Mouse (Mus musculus): ENCODE results near the gene Olfr1424. TPM values are rescaled to one million over a fixed set of nuclear protein-coding genes. Genes with fewer than 3 reads are reported as not detected.

Gene Olfr1424
- polyA plus RNA-seq, 1 experiment from 2014 or later: not detected

DNA sequence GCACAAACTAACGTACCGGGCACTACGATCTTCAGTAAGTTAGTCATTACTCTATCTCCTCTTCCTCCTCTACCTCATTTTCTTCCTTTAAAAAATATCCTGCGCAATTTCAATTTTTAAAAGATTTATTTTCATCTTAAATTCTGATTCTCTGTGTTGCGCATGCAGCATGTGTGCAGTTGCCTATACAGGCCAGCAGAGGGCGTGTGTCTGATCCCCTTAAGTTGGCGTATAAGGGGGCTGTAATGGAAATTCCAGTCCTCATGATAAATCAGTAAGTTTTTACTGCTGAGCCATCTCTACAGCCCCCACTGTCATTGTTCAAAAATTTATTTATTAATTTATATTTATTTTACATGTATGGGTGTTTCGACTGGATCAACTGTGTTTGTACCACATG is 46.8 kb downstream of the Olfr1424 start:
- Histone ChIP-seq H3K27me3 (replicated peaks; ENCODE audit: control insufficient read depth, insufficient read depth, low read length) (no peaks in the 10 kb centered on the region), H3K4me3 (ENCODE audit: low read depth, low read length) (no peak overlapping the region), H3K27ac (ENCODE audit: low read depth, low read length) (no peak overlapping the region), H3K4me2 (replicated peaks; ENCODE audit: low read depth) (no peak overlapping the region), H3K4me1 (replicated peaks; ENCODE audit: control insufficient read depth, insufficient read depth, low read length) (no peaks in the 10 kb centered on the region), H3K9me3 (ENCODE audit: control insufficient read depth) (no peaks in the 10 kb centered on the region), H3K36me3 (ENCODE audit: control insufficient read depth, insufficient read depth) (no peaks in the 10 kb centered on the region), H3K9ac (ENCODE audit: low read depth, low read length) (no peak overlapping the region)
- WGBS: 72% methylated on average over 8 of the region's 8 CpGs
- peak; percentile 59 for TF ChIP-seq CTCF (IDR thresholded peaks at IDR 0.05; ENCODE audit: low read depth)
- ATAC-seq: no peak

DNA sequence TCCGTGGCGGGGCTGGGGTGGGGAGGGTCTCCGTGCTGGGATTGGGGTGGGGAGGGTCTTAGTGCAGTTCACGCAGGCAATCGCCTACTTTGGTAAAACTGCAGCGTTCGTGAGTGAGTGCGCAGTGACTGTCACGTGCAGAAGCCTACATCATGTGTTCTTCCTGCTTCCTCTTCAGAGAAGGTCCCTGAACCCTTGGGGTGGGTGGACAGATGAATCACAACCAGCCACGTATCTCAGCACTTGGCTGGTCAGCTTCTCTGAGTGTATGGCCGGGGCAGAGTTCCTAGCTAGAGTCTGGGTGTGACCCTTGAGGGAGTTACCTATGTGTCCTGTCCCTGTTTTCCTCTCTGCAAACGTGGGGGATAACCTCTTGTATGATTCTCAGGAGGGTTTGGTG is 49.3 kb downstream of the Olfr1424 start:
- 2% methylated on average over 12 of the region's 12 CpGs for WGBS
- TF ChIP-seq CTCF (IDR thresholded peaks at IDR 0.05; ENCODE audit: low read depth): no peak
- Histone ChIP-seq H3K36me3 (ENCODE audit: control insufficient read depth, insufficient read depth) (no peaks in the 10 kb centered on the region), H3K9ac (ENCODE audit: low read depth, low read length) (peak overlapping the region; percentile 58; the same call in 1 of the 2 replicates), H3K4me2 (replicated peaks; ENCODE audit: low read depth) (peak overlapping the region; percentile 82), H3K9me3 (ENCODE audit: control insufficient read depth) (no peaks in the 10 kb centered on the region), H3K4me3 (ENCODE audit: low read depth, low read length) (peak overlapping the region; percentile 56), H3K27me3 (replicated peaks; ENCODE audit: control insufficient read depth, insufficient read depth, low read length) (no peaks in the 10 kb centered on the region), H3K4me1 (replicated peaks; ENCODE audit: control insufficient read depth, insufficient read depth, low read length) (no peaks in the 10 kb centered on the region), H3K27ac (ENCODE audit: low read depth, low read length) (peak overlapping the region; percentile 93)
- ATAC-seq: peak; percentile 17; the same call in 1 of the 2 replicates

DNA sequence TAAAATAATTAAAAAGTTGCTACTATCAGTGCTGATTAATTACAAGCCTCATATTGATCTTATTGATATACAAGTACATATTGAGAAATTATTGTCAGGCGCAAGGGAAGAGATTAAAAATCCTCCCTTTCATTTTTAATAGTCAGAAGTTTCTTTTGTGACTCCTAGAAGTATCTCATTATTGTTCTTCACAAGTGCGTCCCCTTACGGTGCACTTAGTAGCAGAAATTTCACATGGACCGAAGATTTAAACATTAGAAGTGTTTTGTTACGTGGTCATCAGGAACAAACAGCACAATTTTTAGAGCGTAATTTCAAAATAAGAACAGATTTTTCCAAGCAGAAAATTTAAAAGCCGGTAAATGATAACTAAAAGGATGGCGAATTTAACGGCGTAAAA is 49.9 kb downstream of the Olfr1424 start:
- H3K4me3 ChIP-seq (ENCODE audit: low read depth, low read length): peak overlapping the region; percentile 56

DNA sequence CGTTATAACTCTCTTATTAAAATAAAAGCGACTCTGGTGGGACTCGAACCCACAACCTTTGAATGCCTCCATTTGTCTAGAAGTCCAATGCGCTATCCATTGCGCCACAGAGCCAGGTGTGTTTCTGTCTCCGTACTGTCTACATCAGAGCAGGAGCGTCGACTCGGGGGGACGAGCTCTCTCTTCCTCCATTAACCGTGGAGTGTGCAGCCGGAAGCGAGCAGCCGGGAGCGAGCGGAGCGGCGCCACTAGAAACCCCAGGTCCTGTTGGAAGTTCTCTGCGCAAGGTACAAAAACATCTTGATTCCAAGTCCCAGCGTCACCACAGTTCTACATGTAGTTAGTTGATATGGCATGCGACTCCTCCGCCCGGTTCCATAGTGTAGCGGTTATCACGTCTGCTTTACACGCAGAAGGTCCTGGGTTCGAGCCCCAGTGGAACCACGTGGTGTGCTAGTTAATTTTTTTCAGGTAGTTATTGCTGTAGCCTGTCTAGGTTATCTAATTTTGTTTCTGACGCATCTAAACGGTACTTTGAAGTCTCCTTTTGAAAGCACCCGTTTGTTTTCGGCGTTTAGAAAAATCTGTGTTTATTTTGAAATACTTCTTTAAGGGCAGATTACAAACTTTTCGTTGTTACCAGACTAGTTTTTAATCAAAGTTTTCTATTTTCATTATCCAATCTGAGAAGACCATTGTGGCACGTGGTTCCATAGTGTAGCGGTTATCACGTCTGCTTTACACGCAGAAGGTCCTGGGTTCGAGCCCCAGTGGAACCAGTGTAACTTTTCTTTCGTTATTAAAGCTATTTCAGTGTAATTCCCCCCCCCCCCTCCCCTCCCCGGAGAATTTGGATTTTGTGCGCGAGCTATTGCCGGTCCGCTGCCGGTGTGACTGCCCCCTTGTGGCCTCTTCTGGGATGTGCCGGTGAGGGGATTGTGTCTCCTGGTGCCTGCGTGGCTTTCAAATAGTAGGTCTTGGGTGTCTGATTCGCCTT is 50.6 kb downstream of the Olfr1424 start:
- H3K27ac ChIP-seq (ENCODE audit: low read depth, low read length): peak overlapping the region; percentile 93
- WGBS: under 1% methylated on average over 49 of the region's 49 CpGs
- peak overlapping the region; percentile 82 for H3K4me2 ChIP-seq (replicated peaks; ENCODE audit: low read depth)
- H3K4me1 ChIP-seq (replicated peaks; ENCODE audit: control insufficient read depth, insufficient read depth, low read length): no peaks in the 10 kb centered on the region
- TF ChIP-seq CTCF (IDR thresholded peaks at IDR 0.05; ENCODE audit: low read depth): peak; percentile 81
- H3K27me3 ChIP-seq (replicated peaks; ENCODE audit: control insufficient read depth, insufficient read depth, low read length): no peaks in the 10 kb centered on the region
- peak; percentile 72 for ATAC-seq
- H3K9ac ChIP-seq (ENCODE audit: low read depth, low read length): peak overlapping the region; percentile 58
- H3K4me3 ChIP-seq (ENCODE audit: low read depth, low read length): peak overlapping the region; percentile 56
- no peaks in the 10 kb centered on the region for H3K36me3 ChIP-seq (ENCODE audit: control insufficient read depth, insufficient read depth)
- no peaks in the 10 kb centered on the region for H3K9me3 ChIP-seq (ENCODE audit: control insufficient read depth)

More for the DNA sequence above, 49.9 kb downstream of the Olfr1424 start:
- Histone ChIP-seq H3K4me1 (replicated peaks; ENCODE audit: control insufficient read depth, insufficient read depth, low read length) (no peaks in the 10 kb centered on the region), H3K4me2 (replicated peaks; ENCODE audit: low read depth) (peak overlapping the region; percentile 82), H3K36me3 (ENCODE audit: control insufficient read depth, insufficient read depth) (no peaks in the 10 kb centered on the region), H3K27me3 (replicated peaks; ENCODE audit: control insufficient read depth, insufficient read depth, low read length) (no peaks in the 10 kb centered on the region), H3K27ac (ENCODE audit: low read depth, low read length) (peak overlapping the region; percentile 93), H3K9ac (ENCODE audit: low read depth, low read length) (peak overlapping the region; percentile 58), H3K9me3 (ENCODE audit: control insufficient read depth) (no peaks in the 10 kb centered on the region)
- TF ChIP-seq CTCF (IDR thresholded peaks at IDR 0.05; ENCODE audit: low read depth): no peak
- under 1% methylated on average over 10 of the region's 10 CpGs for WGBS
- no peak for ATAC-seq

DNA sequence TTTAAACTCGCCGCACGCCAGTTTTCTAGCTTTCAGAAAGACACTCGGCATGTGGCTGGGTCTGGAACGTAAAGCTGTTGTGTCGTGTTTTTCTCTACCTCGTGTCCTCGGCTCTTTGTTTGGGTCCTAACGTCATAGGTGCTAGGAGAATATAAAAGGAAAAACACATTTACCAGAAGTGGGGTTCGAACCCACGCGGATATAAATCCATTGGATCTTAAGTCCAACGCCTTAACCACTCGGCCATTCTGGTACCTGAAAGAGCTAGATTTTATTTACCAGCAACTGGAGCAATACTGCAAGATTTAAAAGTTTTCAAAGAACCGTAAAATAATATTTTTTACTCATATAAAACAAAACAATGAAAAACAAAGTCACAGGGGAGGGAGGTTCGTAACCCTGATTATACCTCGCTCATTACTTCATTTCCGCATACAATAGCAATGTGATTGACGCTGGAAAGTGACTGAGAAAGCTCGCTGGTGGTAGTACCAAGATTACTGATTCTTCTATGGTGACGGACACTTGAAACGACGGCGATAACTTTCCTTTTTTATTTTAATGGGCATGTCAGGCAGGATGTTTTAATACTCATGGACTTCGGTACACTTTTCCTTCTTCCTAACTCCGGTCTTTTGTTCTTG is 51.4 kb downstream of the Olfr1424 start:
- under 1% methylated on average over 26 of the region's 26 CpGs for WGBS
- Histone ChIP-seq H3K27ac (ENCODE audit: low read depth, low read length) (peak overlapping the region; percentile 93), H3K9ac (ENCODE audit: low read depth, low read length) (peak overlapping the region; percentile 67), H3K4me1 (replicated peaks; ENCODE audit: control insufficient read depth, insufficient read depth, low read length) (no peaks in the 10 kb centered on the region), H3K4me2 (replicated peaks; ENCODE audit: low read depth) (peak overlapping the region; percentile 82), H3K36me3 (ENCODE audit: control insufficient read depth, insufficient read depth) (no peaks in the 10 kb centered on the region), H3K9me3 (ENCODE audit: control insufficient read depth) (no peaks in the 10 kb centered on the region), H3K4me3 (ENCODE audit: low read depth, low read length) (peak overlapping the region; percentile 56), H3K27me3 (replicated peaks; ENCODE audit: control insufficient read depth, insufficient read depth, low read length) (no peaks in the 10 kb centered on the region)
- TF ChIP-seq CTCF (IDR thresholded peaks at IDR 0.05; ENCODE audit: low read depth): no peak
- ATAC-seq: peak; percentile 40

DNA sequence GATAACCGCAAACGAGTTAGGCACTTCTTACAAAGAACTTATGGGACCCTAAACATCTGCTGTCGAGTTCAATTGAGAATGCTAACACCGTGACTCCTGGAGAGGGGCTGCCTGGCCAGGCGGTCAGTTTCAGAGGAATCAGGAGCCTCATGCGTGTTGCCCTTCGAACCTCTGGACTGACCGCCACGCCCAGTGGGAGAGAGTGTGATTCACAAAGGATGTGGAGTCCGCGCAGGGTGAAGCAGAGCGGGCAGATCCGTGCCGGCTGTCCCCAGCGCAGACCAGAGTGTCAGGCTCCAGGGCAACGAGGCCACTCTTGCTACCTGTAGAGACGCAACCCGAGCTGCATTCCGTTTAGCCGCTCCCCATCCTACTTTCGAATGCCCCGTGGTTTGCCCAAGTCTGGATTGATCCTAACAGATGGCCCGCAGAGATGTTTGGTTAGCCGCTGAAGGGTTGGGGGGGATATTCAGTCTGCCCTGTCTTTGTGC is 52.2 kb downstream of the Olfr1424 start:
- ATAC-seq: peak; percentile 58
- WGBS: under 1% methylated on average over 24 of the region's 24 CpGs
- Histone ChIP-seq H3K27ac (ENCODE audit: low read depth, low read length) (peak overlapping the region; percentile 93), H3K36me3 (ENCODE audit: control insufficient read depth, insufficient read depth) (no peaks in the 10 kb centered on the region), H3K4me1 (replicated peaks; ENCODE audit: control insufficient read depth, insufficient read depth, low read length) (no peaks in the 10 kb centered on the region), H3K4me2 (replicated peaks; ENCODE audit: low read depth) (peak overlapping the region; percentile 82), H3K4me3 (ENCODE audit: low read depth, low read length) (peak overlapping the region; percentile 56), H3K9ac (ENCODE audit: low read depth, low read length) (peak overlapping the region; percentile 67), H3K9me3 (ENCODE audit: control insufficient read depth) (no peaks in the 10 kb centered on the region), H3K27me3 (replicated peaks; ENCODE audit: control insufficient read depth, insufficient read depth, low read length) (no peaks in the 10 kb centered on the region)
- no peak for TF ChIP-seq CTCF (IDR thresholded peaks at IDR 0.05; ENCODE audit: low read depth)

Measured in intestine, postnatal 0 days (tissue).